Comparison of ENCODE assay signal across 29 mouse cellular contexts in genomic region chr1:62909126-62909525, GRCm38 (mm10).
DNase-seq lines count a peak whose midpoint lies in the region; ATAC-seq lines count a peak whose summit lies in the region.
"Had no signal": no experiment of that assay in that cellular context is flagged by ENCODE, and none has a peak within 500 bp of the region (broad histone marks: within the 10 kb centered on the region; RNA-seq: fewer than 3 reads in every experiment).

No protein-coding gene starts in this region.

- peak; percentile 21 for DNase-seq in cerebellum, adult 11-12 months
- no peak for DNase-seq in cerebellum, postnatal 4 days (ENCODE audit: low spot score in 2 of 2)
- DNase-seq in MN1 (ENCODE audit: low spot score): peak; percentile 20
- DNase-seq in cerebellum, adult 9-11 months: peak; percentile 13
- DNase-seq in embryonic facial prominence, embryonic 14.5 days (ENCODE audit: low spot score): no peak
- no peak for DNase-seq in adrenal gland, postnatal 10 days
- DNase-seq: adrenal gland, postnatal 14 days; forebrain, postnatal 0 days; heart, postnatal 10 days; kidney, adult 11 months; kidney, postnatal 25 days; lung, embryonic 14.5 days; lung, postnatal 14 days; spleen, adult 18-20 months; thymus, adult 18-20 months; thymus, postnatal 36 days had no signal

- no peak for ATAC-seq in embryonic facial prominence, embryonic 14.5 days (ENCODE audit: low read depth)
- no peak for ATAC-seq in midbrain, embryonic 13.5 days
- ATAC-seq: inflammation-experienced regulatory T-cells, adult 6 months; midbrain, embryonic 16.5 days; Patski had no signal

- no peak overlapping the region for H3K4me2 ChIP-seq in embryonic facial prominence, embryonic 14.5 days (ENCODE audit: low read depth, low read length)
- no peak overlapping the region for H3K4me2 ChIP-seq in midbrain, embryonic 13.5 days (replicated peaks)
- H3K4me2 ChIP-seq: embryonic facial prominence, embryonic 12.5 days; forebrain, embryonic 12.5 days; heart, embryonic 13.5 days; hindbrain, embryonic 15.5 days; limb, embryonic 15.5 days; lung, embryonic 14.5 days had no signal

- peaks cover 29% of the 10 kb centered on the region for H3K4me1 ChIP-seq in embryonic facial prominence, embryonic 14.5 days (ENCODE audit: control insufficient read depth, insufficient read depth, low read length)
- peaks cover 12% of the 10 kb centered on the region; the same call in 1 of the 2 replicates for H3K4me1 ChIP-seq in midbrain, embryonic 13.5 days (replicated peaks)

- H3K27me3 ChIP-seq in embryonic facial prominence, embryonic 14.5 days (replicated peaks; ENCODE audit: control insufficient read depth, insufficient read depth, low read length): no peaks in the 10 kb centered on the region; the same call in 1 of the 2 replicates
- H3K27me3 ChIP-seq in midbrain, embryonic 13.5 days: peaks cover 3% of the 10 kb centered on the region; the same call in 1 of the 2 replicates
- H3K27me3 ChIP-seq: embryonic facial prominence, embryonic 12.5 days; heart, embryonic 13.5 days; hindbrain, embryonic 15.5 days; limb, embryonic 15.5 days; Patski had no signal

- H3K27ac ChIP-seq in embryonic facial prominence, embryonic 14.5 days (replicated peaks; ENCODE audit: low read depth, low read length): peak overlapping the region; percentile 40; the same call in 1 of the 2 replicates
- no peak overlapping the region for H3K27ac ChIP-seq in midbrain, embryonic 13.5 days
- H3K27ac ChIP-seq: forebrain, embryonic 12.5 days; heart, embryonic 13.5 days; hindbrain, embryonic 15.5 days; limb, embryonic 15.5 days; liver, embryonic 14.5 days; stomach, postnatal 0 days had no signal

- H3K36me3 ChIP-seq in embryonic facial prominence, embryonic 14.5 days (ENCODE audit: control insufficient read depth, insufficient read depth, low read length): no peaks in the 10 kb centered on the region
- H3K36me3 ChIP-seq in midbrain, embryonic 13.5 days: no peaks in the 10 kb centered on the region
- H3K36me3 ChIP-seq: embryonic facial prominence, embryonic 12.5 days; forebrain, embryonic 12.5 days; G1E; heart, embryonic 13.5 days; hindbrain, embryonic 15.5 days; limb, embryonic 15.5 days; midbrain, embryonic 10.5 days had no signal

- H3K4me3 ChIP-seq in embryonic facial prominence, embryonic 14.5 days (ENCODE audit: low read depth, low read length): no peak overlapping the region
- no peak overlapping the region for H3K4me3 ChIP-seq in midbrain, embryonic 13.5 days (replicated peaks)
- H3K4me3 ChIP-seq: embryonic facial prominence, embryonic 12.5 days; forebrain, embryonic 12.5 days; heart, embryonic 13.5 days; hindbrain, embryonic 15.5 days; limb, embryonic 15.5 days; midbrain, embryonic 10.5 days had no signal

- no peaks in the 10 kb centered on the region for H3K9me3 ChIP-seq in embryonic facial prominence, embryonic 14.5 days (ENCODE audit: control insufficient read depth, low read length)
- no peaks in the 10 kb centered on the region for H3K9me3 ChIP-seq in midbrain, embryonic 13.5 days
- H3K9me3 ChIP-seq: embryonic facial prominence, embryonic 12.5 days; forebrain, embryonic 12.5 days; G1E; heart, embryonic 13.5 days; hindbrain, embryonic 15.5 days; limb, embryonic 15.5 days; midbrain, embryonic 10.5 days had no signal

- H3K9ac ChIP-seq in embryonic facial prominence, embryonic 14.5 days (ENCODE audit: low read depth, low read length): no peak overlapping the region
- H3K9ac ChIP-seq in midbrain, embryonic 13.5 days (replicated peaks): no peak overlapping the region
- H3K9ac ChIP-seq: embryonic facial prominence, embryonic 12.5 days; forebrain, embryonic 12.5 days; forebrain, postnatal 0 days; heart, embryonic 13.5 days; hindbrain, embryonic 15.5 days; limb, embryonic 15.5 days; liver, embryonic 14.5 days; lung, embryonic 14.5 days had no signal

- whole genome bisulfite sequencing in embryonic facial prominence, embryonic 14.5 days: 52% methylated on average over 5 of the region's 5 CpGs
- 85% methylated on average over 5 of the region's 5 CpGs for WGBS in midbrain, embryonic 13.5 days

Comparison
In these comparisons a context has a peak if more than half of its experiments do, and no peak if none do; other contexts are left out.
1. DNase-seq: peak in cerebellum, adult 11-12 months (single experiment), MN1 (single experiment) and cerebellum, adult 9-11 months (single experiment); none in cerebellum, postnatal 4 days (0 of 2), embryonic facial prominence, embryonic 14.5 days (single experiment) and adrenal gland, postnatal 10 days (single experiment).